Mouse (Mus musculus): Measurements from ENCODE around the gene Ostm1.

- no peak for TF ChIP-seq CTCF (IDR thresholded peaks at IDR 0.05; ENCODE audit: low read depth, low read length)
- TF ChIP-seq GATA1 (IDR thresholded peaks at IDR 0.05; ENCODE audit: borderline replicate concordance, low read length): no peak
- no peak for TF ChIP-seq POLR2AphosphoS5 (IDR thresholded peaks at IDR 0.05; ENCODE audit: insufficient replicate concordance, low read depth, low read length)
- no peak for TF ChIP-seq TAL1 (conservative IDR thresholded peaks at IDR 0.05; ENCODE audit: low read depth, low read length)
- TF ChIP-seq GATA2 (IDR thresholded peaks at IDR 0.05; ENCODE audit: borderline replicate concordance, low read depth, low read length): no peak
These were observed 50.6 kb downstream of the Ostm1 start for GRCm38 (mm10) chr10:42634122-42634720.
